Mouse (Mus musculus): Measurements from ENCODE around the gene St6gal1. TPM values are rescaled to one million over a fixed set of nuclear protein-coding genes. Genes with fewer than 3 reads are reported as not detected.
A peak's percentile ranks its signal among the peaks of the same experiment; 100 is the strongest.

The St6gal1 gene
- total and polyA plus RNA-seq, 2 experiments from 2014 or later, result 16.4 to 21.8 TPM

DNA sequence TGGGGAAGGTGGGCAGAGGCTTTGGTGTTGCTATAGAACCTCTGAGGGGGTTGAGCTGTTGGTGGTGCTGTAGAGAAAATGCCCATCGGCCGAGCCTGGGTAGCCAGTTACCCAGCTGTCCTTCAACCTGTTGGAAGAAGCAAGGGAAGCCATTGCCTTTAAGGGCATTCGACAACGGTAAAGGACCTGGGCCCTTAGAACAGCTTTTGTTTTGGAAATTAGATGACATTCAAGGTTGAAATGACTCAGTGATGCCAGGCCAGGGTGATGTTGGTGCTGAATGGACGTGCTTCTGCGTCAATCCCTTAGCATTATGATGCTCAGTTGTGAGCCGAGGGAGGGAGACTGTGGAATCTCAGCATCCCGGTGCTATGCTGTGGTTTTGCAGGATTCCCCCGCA lies 63.6 kb downstream of the St6gal1 start:
- no peak for TF ChIP-seq CTCF (IDR thresholded peaks at IDR 0.05; ENCODE audit: low read depth)
- no peaks in the 10 kb centered on the region for H3K9me3 ChIP-seq (ENCODE audit: low read length)
- no peak overlapping the region for H3K4me3 ChIP-seq (ENCODE audit: low read depth, low read length)

DNA sequence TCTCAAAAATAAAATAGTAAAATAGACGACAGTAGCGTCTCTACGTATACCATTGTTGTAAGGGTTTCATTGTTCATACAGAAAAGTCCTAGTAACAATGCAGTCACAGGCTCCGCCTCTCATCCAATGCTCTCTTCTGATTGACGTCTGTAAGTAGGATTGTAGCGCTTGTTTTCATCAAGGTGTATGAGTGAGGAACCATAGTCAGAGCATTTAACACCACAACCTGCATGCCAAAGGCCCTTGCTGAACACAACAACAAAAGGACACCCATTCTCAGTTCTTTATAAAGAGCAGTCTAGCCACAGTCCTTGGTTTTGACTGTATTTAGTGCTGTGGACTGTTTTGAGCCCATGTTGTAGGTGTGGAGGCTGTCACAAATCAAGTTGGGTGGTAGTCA lies 64.9 kb downstream of the St6gal1 start:
- no peak for TF ChIP-seq CTCF (IDR thresholded peaks at IDR 0.05; ENCODE audit: low read depth)
- Histone ChIP-seq H3K27me3 (ENCODE audit: insufficient read depth, low read length) (no peaks in the 10 kb centered on the region), H3K36me3 (ENCODE audit: insufficient read depth) (no peaks in the 10 kb centered on the region), H3K27ac (ENCODE audit: low read depth, low read length) (no peak overlapping the region), H3K4me3 (ENCODE audit: low read depth, low read length) (no peak overlapping the region), H3K4me2 (ENCODE audit: low read depth) (no peak overlapping the region), H3K4me1 (ENCODE audit: insufficient read depth) (no peaks in the 10 kb centered on the region), H3K9ac (no peak overlapping the region), H3K9me3 (ENCODE audit: low read length) (no peaks in the 10 kb centered on the region)
- 90% methylated on average over 6 of the region's 6 CpGs for WGBS
- DNase-seq (no peak), ATAC-seq (no peak)

More for the DNA sequence above, 63.6 kb downstream of the St6gal1 start:
- H3K27me3 ChIP-seq (ENCODE audit: insufficient read depth, low read length), result no peaks in the 10 kb centered on the region
- no peak for DNase-seq
- no peaks in the 10 kb centered on the region for H3K36me3 ChIP-seq (ENCODE audit: insufficient read depth)
- H3K9ac ChIP-seq, result no peak overlapping the region
- H3K4me2 ChIP-seq (ENCODE audit: low read depth), result no peak overlapping the region
- H3K4me1 ChIP-seq (ENCODE audit: insufficient read depth), result no peaks in the 10 kb centered on the region
- H3K27ac ChIP-seq (ENCODE audit: low read depth, low read length), result no peak overlapping the region
- ATAC-seq, result no peak
- 93% methylated on average over 9 of the region's 9 CpGs for WGBS

DNA sequence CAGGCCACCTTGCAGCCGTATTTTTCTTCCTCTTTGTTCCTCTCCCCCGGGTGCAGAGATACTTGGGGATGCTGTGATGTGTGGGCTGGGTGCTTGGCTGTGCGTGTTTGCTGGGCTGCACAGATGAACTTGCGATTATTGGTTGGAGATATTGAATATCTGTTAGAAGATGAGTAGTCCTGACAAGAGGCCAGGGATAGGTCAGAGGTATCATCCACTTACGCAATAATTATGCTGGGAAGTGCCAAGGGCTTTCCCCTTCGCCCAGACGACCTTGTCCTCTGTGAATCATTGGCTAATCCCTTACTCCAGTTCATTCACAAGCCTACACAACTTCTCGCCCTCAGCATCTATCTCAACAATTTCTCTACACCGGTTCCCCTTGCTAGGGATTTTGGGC lies 65.6 kb downstream of the St6gal1 start:
- Histone ChIP-seq H3K4me3 (ENCODE audit: low read depth, low read length) (no peak overlapping the region), H3K36me3 (ENCODE audit: insufficient read depth) (no peaks in the 10 kb centered on the region), H3K4me1 (ENCODE audit: insufficient read depth) (no peaks in the 10 kb centered on the region), H3K27ac (ENCODE audit: low read depth, low read length) (no peak overlapping the region), H3K27me3 (ENCODE audit: insufficient read depth, low read length) (no peaks in the 10 kb centered on the region), H3K9me3 (ENCODE audit: low read length) (no peaks in the 10 kb centered on the region), H3K9ac (no peak overlapping the region), H3K4me2 (ENCODE audit: low read depth) (no peak overlapping the region)
- ATAC-seq (no peak), DNase-seq (no peak)
- WGBS, result 92% methylated on average over 9 of the region's 9 CpGs
- no peak for TF ChIP-seq CTCF (IDR thresholded peaks at IDR 0.05; ENCODE audit: low read depth)

DNA sequence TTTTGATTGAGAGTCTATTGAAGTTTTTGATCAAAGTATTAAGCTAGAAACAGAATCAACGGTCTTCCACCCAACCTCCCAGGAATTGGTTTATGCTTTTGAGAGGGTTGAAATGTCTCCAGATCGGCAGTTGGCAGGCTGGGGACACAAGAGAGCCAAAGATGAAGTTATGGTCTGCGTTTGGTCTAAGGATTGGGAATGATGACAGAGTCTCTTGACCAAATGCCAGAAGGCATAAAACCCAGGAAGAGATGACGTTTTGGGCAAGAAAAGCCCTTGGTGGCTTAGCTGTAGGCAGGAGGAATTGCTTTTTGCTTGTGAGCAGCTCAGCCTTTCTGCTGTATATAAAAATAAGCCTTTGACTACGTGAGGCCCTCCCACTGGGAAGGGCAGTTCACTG lies 67.0 kb downstream of the St6gal1 start:
- Histone ChIP-seq H3K4me2 (ENCODE audit: low read depth) (no peak overlapping the region), H3K9me3 (ENCODE audit: low read length) (no peaks in the 10 kb centered on the region), H3K27ac (ENCODE audit: low read depth, low read length) (peak overlapping the region; percentile 4; the same call in 1 of the 2 replicates), H3K9ac (no peak overlapping the region), H3K4me3 (ENCODE audit: low read depth, low read length) (no peak overlapping the region), H3K4me1 (ENCODE audit: insufficient read depth) (no peaks in the 10 kb centered on the region), H3K27me3 (ENCODE audit: insufficient read depth, low read length) (no peaks in the 10 kb centered on the region), H3K36me3 (ENCODE audit: insufficient read depth) (no peaks in the 10 kb centered on the region)
- DNase-seq (peak; percentile 52), ATAC-seq (peak; percentile 10; the same call in 1 of the 2 replicates)
- 49% methylated on average over 5 of the region's 5 CpGs for WGBS
- no peak for TF ChIP-seq CTCF (IDR thresholded peaks at IDR 0.05; ENCODE audit: low read depth)

DNA sequence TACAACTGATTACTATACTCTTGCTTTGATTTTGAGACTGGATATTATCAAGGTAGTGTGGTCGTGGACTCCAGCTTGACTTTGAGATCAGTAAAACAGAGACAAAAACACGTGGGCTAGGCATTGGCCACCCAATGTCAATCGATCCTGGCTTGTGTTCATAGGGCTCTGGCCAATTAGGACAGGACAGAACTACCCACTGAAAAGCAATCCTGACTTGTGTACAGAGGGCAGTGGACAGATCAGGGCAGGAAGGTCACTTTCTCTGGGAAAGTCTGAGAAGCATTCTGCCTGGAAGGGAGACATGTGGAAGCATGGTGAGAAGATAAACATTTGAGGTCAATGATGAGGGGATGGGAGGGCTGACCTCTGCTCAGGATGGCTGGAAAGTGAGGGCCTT lies 69.7 kb downstream of the St6gal1 start:
- no peaks in the 10 kb centered on the region for H3K4me1 ChIP-seq (ENCODE audit: insufficient read depth)
- TF ChIP-seq CTCF (IDR thresholded peaks at IDR 0.05; ENCODE audit: low read depth), result no peak

DNA sequence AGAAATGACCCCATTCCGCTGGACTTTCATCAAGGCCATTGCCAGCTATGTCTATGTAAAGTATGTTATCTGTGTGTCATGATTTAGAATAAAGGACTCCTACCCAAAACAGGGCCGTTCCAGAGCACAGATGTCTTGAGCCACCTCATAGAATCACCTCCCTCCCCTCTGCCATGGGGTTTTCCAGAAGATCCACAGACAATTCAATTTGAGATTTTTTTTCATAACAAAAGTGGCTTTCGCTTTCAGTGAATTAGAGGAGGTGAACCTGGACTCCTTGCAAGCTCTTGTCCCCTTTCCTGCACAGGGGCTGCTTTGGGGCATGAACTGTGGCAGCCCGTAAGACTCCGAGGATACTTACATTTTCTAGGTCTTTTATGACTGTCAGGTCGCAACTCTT lies 70.2 kb downstream of the St6gal1 start:
- Histone ChIP-seq H3K9me3 (ENCODE audit: low read length) (no peaks in the 10 kb centered on the region), H3K4me3 (ENCODE audit: low read depth, low read length) (no peak overlapping the region), H3K9ac (no peak overlapping the region), H3K4me1 (ENCODE audit: insufficient read depth) (no peaks in the 10 kb centered on the region), H3K4me2 (ENCODE audit: low read depth) (no peak overlapping the region), H3K27ac (ENCODE audit: low read depth, low read length) (no peak overlapping the region), H3K36me3 (ENCODE audit: insufficient read depth) (no peaks in the 10 kb centered on the region), H3K27me3 (ENCODE audit: insufficient read depth, low read length) (no peaks in the 10 kb centered on the region)
- TF ChIP-seq CTCF (IDR thresholded peaks at IDR 0.05; ENCODE audit: low read depth), result no peak
- 95% methylated on average over 6 of the region's 6 CpGs for WGBS
- ATAC-seq (no peak), DNase-seq (no peak)

More for the DNA sequence above, 69.7 kb downstream of the St6gal1 start:
- Histone ChIP-seq H3K9ac (no peak overlapping the region), H3K9me3 (ENCODE audit: low read length) (no peaks in the 10 kb centered on the region), H3K4me2 (ENCODE audit: low read depth) (no peak overlapping the region), H3K4me3 (ENCODE audit: low read depth, low read length) (no peak overlapping the region), H3K27me3 (ENCODE audit: insufficient read depth, low read length) (no peaks in the 10 kb centered on the region), H3K27ac (ENCODE audit: low read depth, low read length) (no peak overlapping the region), H3K36me3 (ENCODE audit: insufficient read depth) (no peaks in the 10 kb centered on the region)
- DNase-seq (no peak), ATAC-seq (no peak)
- 88% methylated on average over 3 of the region's 3 CpGs for WGBS

DNA sequence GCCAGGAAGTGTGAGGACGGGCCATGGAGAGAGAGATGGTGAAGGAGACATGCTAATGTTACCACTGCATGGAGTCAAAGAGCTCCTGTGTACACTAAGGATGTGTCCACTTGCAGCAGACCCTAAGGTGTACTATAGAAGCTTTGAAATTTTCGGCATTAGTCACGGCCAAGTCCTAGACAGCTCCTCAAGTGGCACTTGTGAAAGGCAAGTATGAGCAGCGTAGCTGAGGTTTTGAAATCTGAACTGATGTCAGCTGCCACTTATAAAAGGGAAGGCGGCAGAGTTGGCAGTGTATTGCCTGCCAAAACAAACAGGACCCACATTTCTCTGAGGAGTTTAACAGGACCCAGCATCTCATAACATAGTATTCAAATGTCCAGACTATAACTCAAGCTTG lies 71.2 kb downstream of the St6gal1 start:
- TF ChIP-seq CTCF (IDR thresholded peaks at IDR 0.05; ENCODE audit: low read depth), result no peak
- Histone ChIP-seq H3K4me1 (ENCODE audit: insufficient read depth) (no peaks in the 10 kb centered on the region), H3K27ac (ENCODE audit: low read depth, low read length) (no peak overlapping the region), H3K9ac (no peak overlapping the region), H3K36me3 (ENCODE audit: insufficient read depth) (no peaks in the 10 kb centered on the region), H3K27me3 (ENCODE audit: insufficient read depth, low read length) (no peaks in the 10 kb centered on the region), H3K9me3 (ENCODE audit: low read length) (no peaks in the 10 kb centered on the region), H3K4me2 (ENCODE audit: low read depth) (no peak overlapping the region), H3K4me3 (ENCODE audit: low read depth, low read length) (no peak overlapping the region)
- ATAC-seq, result no peak
- 80% methylated on average over 5 of the region's 5 CpGs for WGBS
- no peak for DNase-seq

DNA sequence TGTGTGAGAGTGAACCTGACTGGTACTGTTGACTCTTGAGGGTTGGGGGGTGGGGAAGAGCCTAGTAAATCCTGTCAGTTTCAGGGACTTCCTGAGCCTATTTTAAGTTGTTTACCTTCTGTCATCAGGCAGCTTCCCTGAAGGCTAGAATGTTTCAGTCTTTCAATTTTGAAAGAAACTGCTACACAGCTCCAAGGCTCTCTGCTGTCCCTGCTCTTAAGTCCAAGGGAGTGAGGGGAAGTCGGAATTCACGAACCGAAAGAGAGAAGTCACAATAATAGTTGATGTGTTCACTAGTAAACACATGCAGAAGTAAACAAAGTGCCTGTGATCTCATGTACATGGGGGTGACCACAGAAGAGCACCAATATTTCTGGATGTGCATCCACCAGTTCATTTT lies 72.2 kb downstream of the St6gal1 start:
- H3K4me2 ChIP-seq (ENCODE audit: low read depth), result no peak overlapping the region
- no peak overlapping the region for H3K27ac ChIP-seq (ENCODE audit: low read depth, low read length)
- no peak overlapping the region for H3K9ac ChIP-seq
- DNase-seq, result no peak
- H3K27me3 ChIP-seq (ENCODE audit: insufficient read depth, low read length), result no peaks in the 10 kb centered on the region
- H3K4me1 ChIP-seq (ENCODE audit: insufficient read depth), result no peaks in the 10 kb centered on the region
- no peak for ATAC-seq
- TF ChIP-seq CTCF (IDR thresholded peaks at IDR 0.05; ENCODE audit: low read depth), result no peak
- H3K9me3 ChIP-seq (ENCODE audit: low read length), result no peaks in the 10 kb centered on the region
- no peak overlapping the region for H3K4me3 ChIP-seq (ENCODE audit: low read depth, low read length)
- 94% methylated on average over 3 of the region's 3 CpGs for WGBS
- H3K36me3 ChIP-seq (ENCODE audit: insufficient read depth), result no peaks in the 10 kb centered on the region

Data from forebrain, postnatal 0 days (tissue).